Mouse (Mus musculus) adrenal gland, adult 18-20 months (tissue): ENCODE measurements around the gene Med28. TPM values are rescaled to one million over a fixed set of nuclear protein-coding genes. Genes with fewer than 3 reads are reported as not detected.
A peak's percentile ranks its signal among the peaks of the same experiment; 100 is the strongest.

Experiments
- DNase-seq, 2 experiments: peaks; one replicate each; pipeline ENCODE4 v3.0.0; 2021 to 2022; ENCODE audit warnings: low spot score in 2 of 2
- long read RNA-seq, 2 experiments: library from polyadenylated mRNA; stranded (forward); transcript quantifications; one replicate each; pipeline ENCODE4 v2.0.0; 2021
- total RNA-seq, 2 experiments: library from RNA; stranded (reverse); gene quantifications; 1 replicate in 1 of 2; 2 replicates in 1 of 2; pipeline ENCODE4 v1.2.3; 2021

Med28 gene
- total RNA-seq, result 100 to 1,000 TPM in 1 of 2 experiments, 10 to 100 TPM in 1; 89.7 to 103 TPM
- long read RNA-seq, experiment 1, full-length matches to known transcripts, result 29 of 30 reads
- long read RNA-seq, experiment 1, partial matches to known transcripts, result 0 of 30 reads
- long read RNA-seq, experiment 1, other reads (novel, unspliced or antisense), result 1 of 30 reads
- long read RNA-seq, experiment 2, full-length matches to known transcripts, result 127 of 128 reads
- long read RNA-seq, experiment 2, partial matches to known transcripts, result 0 of 128 reads
- long read RNA-seq, experiment 2, other reads (novel, unspliced or antisense), result 1 of 128 reads

DNA sequence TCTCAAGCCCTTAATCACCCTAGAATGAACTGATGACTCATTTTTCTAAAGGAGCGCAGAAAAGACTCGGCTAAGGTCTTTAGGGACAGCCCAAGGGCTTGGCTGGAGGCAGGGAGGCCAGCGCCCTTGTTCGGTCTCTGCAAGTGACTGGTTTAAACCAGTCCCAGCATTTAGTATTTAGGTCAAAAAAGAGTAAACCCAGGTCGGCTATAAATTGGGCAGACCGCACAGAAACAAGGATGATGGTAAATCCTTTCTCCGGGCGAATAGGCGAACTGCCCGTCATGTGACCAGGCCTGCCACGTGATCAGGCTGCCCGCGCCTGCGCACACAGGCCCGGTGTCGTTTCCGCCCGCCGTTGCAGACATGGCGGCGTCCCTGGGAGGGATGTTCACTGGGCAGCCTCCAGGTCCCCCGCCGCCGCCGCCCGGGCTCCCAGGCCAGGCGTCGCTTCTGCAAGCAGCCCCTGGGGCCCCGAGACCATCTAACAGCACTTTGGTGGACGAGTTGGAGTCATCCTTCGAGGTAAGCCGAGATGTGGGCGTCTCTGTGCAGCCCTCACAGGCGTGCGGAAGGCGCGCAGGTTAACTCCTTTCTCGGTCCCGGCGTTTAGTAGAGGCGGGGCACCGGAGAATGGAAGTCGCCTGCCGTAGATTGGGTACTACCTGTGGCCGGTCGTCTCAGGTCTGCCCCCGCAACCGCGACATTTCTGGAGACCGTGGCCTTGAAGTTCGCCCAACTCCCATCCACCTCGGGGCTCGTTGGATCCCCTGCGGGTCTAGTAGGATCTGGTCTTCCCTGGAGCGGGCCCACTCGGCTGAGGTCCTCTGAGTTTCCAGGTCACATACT, at the start of gene Med28:
Gene Med28 (plus strand): TSS at position 270 of the 849 bp plus-strand sequence.
- DNase-seq, result peak; percentile 94 to 95

GRCm38 (mm10) chr5:45472880-45473450, 47.1 kb upstream of the Med28 start:
- no peak for DNase-seq

GRCm38 (mm10) chr5:45473521-45473920, 46.5 kb upstream of the Med28 start:
- DNase-seq, result no peak

DNA sequence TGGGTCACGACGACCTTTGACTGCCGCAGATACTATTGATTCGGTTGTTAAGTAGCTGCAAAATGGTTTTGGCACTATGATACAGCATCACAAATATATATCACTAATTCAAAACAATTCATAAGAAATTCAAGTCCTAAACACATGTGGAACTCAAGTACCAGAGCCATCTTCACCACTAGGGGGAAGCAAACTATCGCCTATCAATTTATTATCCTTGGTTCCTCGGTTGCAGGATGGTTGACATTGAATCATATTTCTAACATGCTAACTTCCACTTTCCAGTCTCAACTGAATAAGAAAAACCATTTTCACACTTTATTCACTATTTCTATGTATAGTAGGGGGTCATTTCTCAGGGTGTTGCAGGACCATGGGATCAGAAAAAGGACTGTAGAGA, 45.8 kb upstream of the Med28 start:
- peak in 1 of 2 experiments; percentile 34 for DNase-seq

DNA sequence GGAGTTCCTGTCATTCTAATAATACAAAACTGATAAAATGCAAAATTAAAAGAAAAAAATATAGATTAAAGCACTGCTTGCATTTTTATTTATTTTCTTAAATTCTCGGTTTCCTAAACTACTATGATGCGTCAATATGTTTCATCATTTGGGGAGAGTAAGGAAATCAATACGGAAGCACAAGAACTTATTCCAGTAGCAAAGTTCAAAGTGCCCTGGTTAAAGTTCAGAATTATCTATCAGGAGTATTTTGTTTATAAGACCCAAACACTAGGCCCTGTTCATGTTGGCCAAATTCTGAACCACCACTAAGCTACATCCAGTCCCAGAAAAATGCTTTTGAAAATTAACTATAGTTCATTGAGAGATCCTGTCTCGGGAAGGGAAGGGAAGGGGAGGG, 45.3 kb upstream of the Med28 start:
- DNase-seq, result no peak

- no peak for DNase-seq
Observed at GRCm38 (mm10) chr5:45475771-45476170, 44.3 kb upstream of the Med28 start.

DNA sequence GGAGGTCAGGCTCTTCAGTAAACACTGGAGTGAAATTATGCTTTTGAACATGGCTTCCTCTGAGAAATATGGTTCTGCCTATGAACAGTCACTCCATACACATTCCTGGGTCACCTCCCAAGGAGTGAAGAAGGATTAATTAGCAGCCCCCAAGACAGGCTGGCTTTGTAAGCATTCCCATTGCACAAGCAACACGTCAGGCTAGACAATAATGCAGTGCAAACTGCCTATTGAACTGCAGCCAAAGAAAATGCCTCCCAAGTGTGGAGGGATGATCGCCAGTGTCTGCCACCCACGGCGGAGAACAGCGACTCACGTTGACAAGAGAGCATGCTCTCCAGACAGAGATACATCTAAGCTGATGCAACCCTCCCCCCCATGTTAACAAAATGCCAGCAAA, 43.7 kb upstream of the Med28 start:
- DNase-seq, result no peak

DNA sequence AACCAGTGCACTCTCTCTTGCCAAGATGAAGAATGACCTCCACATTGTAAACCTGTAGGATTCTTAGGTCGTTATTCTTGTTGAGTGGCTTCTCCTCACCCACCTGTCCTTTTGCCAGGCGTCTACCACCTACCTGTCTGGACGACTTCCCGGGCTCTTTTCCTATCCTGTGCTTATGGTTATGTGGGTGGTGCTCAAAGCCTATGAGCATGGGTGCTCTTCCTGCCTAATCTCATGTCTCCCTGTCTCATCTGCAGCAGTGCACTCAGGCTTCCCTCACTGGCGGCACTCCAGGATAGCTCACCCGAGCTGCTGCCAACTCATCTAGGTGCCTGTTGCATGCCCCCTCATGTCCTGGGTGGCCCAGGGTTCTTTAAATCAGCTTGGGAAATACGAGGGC, 42.4 kb upstream of the Med28 start:
- DNase-seq, result no peak

DNA sequence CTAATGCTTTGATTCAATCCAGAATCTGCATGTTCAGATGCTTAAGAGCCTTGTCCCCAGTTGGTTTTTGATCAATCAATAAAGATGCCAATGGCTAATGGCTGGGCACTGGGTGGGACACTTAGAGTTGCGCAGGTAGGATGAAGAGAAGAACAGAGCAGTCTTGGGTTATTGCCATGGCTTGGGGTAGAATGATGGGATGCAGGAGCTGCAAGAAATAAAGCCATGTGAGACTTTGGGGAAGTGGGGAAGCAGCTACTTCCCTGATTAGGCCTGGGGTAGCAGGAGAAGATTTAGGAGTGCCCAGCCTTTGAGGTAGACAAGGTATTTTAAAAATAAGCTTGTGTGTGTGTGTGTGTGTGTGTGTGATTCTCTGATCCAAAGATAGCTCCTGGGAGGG, 40.0 kb upstream of the Med28 start:
- no peak for DNase-seq

DNA sequence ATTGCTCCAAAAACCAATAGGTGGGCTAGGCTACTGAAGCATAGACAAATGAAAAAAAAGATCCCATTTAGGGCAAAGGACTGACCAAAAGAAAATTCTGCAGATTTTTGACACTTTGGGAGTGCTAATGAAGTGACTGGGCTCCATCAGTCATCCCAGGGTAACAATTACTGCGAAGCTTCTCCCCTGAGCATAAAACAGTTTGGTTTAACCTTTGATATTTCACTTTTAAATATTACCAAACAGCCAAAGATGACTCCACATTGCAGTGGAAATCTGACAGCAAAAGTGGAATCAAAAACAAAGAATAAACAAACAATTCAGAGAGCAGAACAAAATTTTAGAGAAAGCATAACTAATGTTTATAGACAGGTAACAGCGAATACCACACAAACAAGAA, 38.9 kb upstream of the Med28 start:
- no peak for DNase-seq

- DNase-seq, result no peak
Observed at GRCm38 (mm10) chr5:45482607-45483006, 37.4 kb upstream of the Med28 start.

GRCm38 (mm10) chr5:45483654-45484053, 36.4 kb upstream of the Med28 start:
- no peak for DNase-seq

- DNase-seq, result no peak
Observed at GRCm38 (mm10) chr5:45491776-45492175, 28.3 kb upstream of the Med28 start.

- peak; percentile 99 to 100 for DNase-seq
Observed at GRCm38 (mm10) chr5:45493191-45494092, 26.6 kb upstream of the Med28 start, which contains the start of gene Lap3. Lap3 (plus strand) TSS chr5:45493374.

DNA sequence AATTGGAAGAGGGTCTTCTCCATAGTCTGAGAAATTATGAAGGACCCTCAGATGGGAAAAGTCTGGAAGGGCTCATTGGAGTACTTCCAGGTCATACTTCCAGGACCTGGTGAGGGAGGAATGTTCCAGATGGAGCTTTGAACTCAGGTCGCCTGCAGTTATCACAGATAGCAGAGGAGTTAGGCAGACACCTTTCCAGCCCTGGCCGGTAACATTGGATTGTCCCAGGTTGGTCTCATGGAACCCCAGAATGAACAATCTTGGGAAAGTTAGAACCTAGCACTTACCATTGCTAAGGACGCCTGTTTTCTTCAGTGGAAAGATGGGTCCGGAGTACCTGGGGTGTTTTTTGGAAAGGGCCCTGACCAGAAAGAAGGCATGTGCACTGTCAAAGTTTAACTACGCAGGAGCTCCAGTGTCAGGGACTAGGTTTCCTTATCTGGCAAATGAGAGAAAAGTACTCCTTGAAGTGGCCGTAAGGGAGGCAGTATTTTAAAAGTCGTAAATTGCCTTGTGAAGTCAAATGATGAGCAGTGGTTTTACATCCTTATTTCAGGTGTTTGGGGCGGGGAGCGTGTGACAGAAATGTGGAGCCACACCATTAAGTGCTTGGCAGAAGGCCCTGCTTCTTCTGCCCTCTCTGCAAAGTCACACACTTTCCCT, 25.8 kb upstream of the Med28 start:
- DNase-seq, result no peak

- no peak for DNase-seq
Observed at GRCm38 (mm10) chr5:45495429-45495975, 24.5 kb upstream of the Med28 start.

DNA sequence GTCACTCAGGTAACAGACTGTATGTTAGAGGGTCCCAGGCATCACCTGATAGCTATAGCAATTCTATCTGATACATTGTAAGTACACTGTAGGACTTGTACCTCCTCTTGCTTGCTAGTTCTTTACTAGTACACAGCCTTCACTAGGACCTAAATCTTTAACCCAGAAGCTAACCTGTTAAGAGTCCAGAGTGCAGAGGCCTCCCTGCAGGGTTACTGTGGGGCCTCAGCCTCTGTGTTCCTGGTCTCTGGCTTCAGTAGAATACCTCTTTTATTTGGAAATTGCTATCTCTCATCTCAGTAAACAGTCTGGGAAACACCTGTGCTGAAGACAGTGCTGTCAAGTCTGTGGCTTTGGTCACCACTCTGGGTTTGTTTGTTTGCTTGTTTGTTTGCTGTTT, 24.0 kb upstream of the Med28 start:
- DNase-seq, result no peak

DNA sequence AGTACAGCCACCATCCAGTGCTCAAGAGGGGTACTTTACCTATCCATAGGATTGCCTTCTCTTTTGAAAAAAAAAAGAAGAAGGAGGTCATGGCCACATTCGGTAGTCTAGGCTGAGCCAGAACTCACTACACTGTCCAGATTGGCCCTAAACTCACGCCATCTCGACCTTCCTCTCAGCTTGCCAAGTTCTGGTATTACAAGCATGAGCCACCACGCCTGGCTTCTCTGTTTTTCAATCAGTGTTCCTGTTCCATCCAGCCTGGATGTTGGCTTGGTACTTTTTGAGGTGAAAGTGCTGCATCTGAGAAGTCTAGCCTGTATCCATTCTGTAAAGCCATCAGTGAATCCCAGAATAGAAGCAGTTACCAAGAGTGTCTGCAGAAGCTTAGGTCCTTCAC, 23.6 kb upstream of the Med28 start:
- no peak for DNase-seq

- DNase-seq, result no peak
Observed at GRCm38 (mm10) chr5:45496930-45497550, 23.0 kb upstream of the Med28 start.

- no peak for DNase-seq
Observed at GRCm38 (mm10) chr5:45497564-45497963, 22.5 kb upstream of the Med28 start.
